Mouse (Mus musculus) gastrocnemius, postnatal 14 days (tissue): ENCODE results near the gene Serpine3. TPM values are rescaled to one million over a fixed set of nuclear protein-coding genes. Genes with fewer than 3 reads are reported as not detected.
A peak's percentile ranks its signal among the peaks of the same experiment; 100 is the strongest.
"Not testable (repeated sequence)": the region's sequence is repeated elsewhere in the genome, so short reads cannot be mapped to it uniquely, and the experiment has no call there.

Source experiments
- DNase-seq: peaks from one replicate; pipeline ENCODE4 v3.0.0; 2021; ENCODE audit warnings: mixed read lengths
- intact Hi-C: fragments of 180-260 bp; cut with DNase I; formaldehyde crosslinking; loops from one replicate; pipeline ENCODE4 v1.15.1; 2025; ENCODE audit warnings: low total_unique reads
- long read RNA-seq, 2 experiments: library from polyadenylated mRNA; stranded (forward); transcript quantifications; one replicate each; pipeline ENCODE4 v2.0.0; 2021
- total RNA-seq, 2 experiments: library from RNA; stranded (reverse); gene quantifications; 2 replicates each; pipeline ENCODE4 v1.2.3; 2021

Gene Serpine3
- not detected for total RNA-seq
- long read RNA-seq, experiment 1 = 0 reads
- long read RNA-seq, experiment 2 = 0 reads

- intact Hi-C loops = no loop called here
- DNase-seq = no peak
Observed at GRCm38 (mm10) chr14:62663367-62663766, at the start of gene Serpine3. Serpine3 (plus strand) TSS chr14:62663667.

GRCm38 (mm10) chr14:62622393-62622792 lies 41.1 kb upstream of the Serpine3 start:
- intact Hi-C loops = no loop called here

GRCm38 (mm10) chr14:62627951-62628350 lies 35.5 kb upstream of the Serpine3 start:
- intact Hi-C loops = no loop called here
- DNase-seq = no peak

More at GRCm38 (mm10) chr14:62622393-62622792, 41.1 kb upstream of the Serpine3 start:
- DNase-seq = no peak

GRCm38 (mm10) chr14:62637436-62638344 lies 25.8 kb upstream of the Serpine3 start:
- intact Hi-C loops = no loop called here
- DNase-seq = no peak

- intact Hi-C loops = no loop called here
- DNase-seq = no peak
Observed at GRCm38 (mm10) chr14:62638345-62638702, 25.1 kb upstream of the Serpine3 start.

- intact Hi-C loops = no loop called here
- DNase-seq = no peak
Observed at GRCm38 (mm10) chr14:62639111-62639510, 24.4 kb upstream of the Serpine3 start.

- no peak for DNase-seq
- intact Hi-C loops = no loop called here
Observed at GRCm38 (mm10) chr14:62639551-62639950, 23.9 kb upstream of the Serpine3 start.

- DNase-seq = no peak
- intact Hi-C loops = no loop called here
Observed at GRCm38 (mm10) chr14:62640396-62640795, 23.1 kb upstream of the Serpine3 start.

GRCm38 (mm10) chr14:62642368-62642767 lies 21.1 kb upstream of the Serpine3 start:
- intact Hi-C loops, DNase-seq: not testable (repeated sequence)

GRCm38 (mm10) chr14:62648405-62648804 lies 15.1 kb upstream of the Serpine3 start:
- DNase-seq = no peak
- intact Hi-C loops = no loop called here

- intact Hi-C loops = no loop called here
- no peak for DNase-seq
Observed at GRCm38 (mm10) chr14:62650376-62650775, 13.1 kb upstream of the Serpine3 start.

- intact Hi-C loops = no loop called here
- DNase-seq = no peak
Observed at GRCm38 (mm10) chr14:62651771-62652170, 11.7 kb upstream of the Serpine3 start.

- no peak for DNase-seq
- intact Hi-C loops = no loop called here
Observed at GRCm38 (mm10) chr14:62655996-62656395, 7.5 kb upstream of the Serpine3 start.

GRCm38 (mm10) chr14:62657469-62657868 lies 6.0 kb upstream of the Serpine3 start:
- no peak for DNase-seq
- intact Hi-C loops = no loop called here

- DNase-seq = no peak
- intact Hi-C loops = no loop called here
Observed at GRCm38 (mm10) chr14:62662381-62662780, 1.1 kb upstream of the Serpine3 start.

GRCm38 (mm10) chr14:62664976-62665673 lies 1.7 kb downstream of the Serpine3 start:
- no peak for DNase-seq
- intact Hi-C loops = no loop called here

- no peak for DNase-seq
- intact Hi-C loops = no loop called here
Observed at GRCm38 (mm10) chr14:62673646-62674045, 10.2 kb downstream of the Serpine3 start.

GRCm38 (mm10) chr14:62718161-62718560 lies 54.7 kb downstream of the Serpine3 start:
- DNase-seq = no peak
- intact Hi-C loops = no loop called here

GRCm38 (mm10) chr14:62721625-62722024 lies 58.2 kb downstream of the Serpine3 start:
- DNase-seq = no peak
- intact Hi-C loops = no loop called here

- intact Hi-C loops = no loop called here
- DNase-seq = no peak
Observed at GRCm38 (mm10) chr14:62724560-62724959, 61.1 kb downstream of the Serpine3 start.

GRCm38 (mm10) chr14:62731902-62732301 lies 68.4 kb downstream of the Serpine3 start:
- intact Hi-C loops = no loop called here
- peak; percentile 7 for DNase-seq
